Mouse (Mus musculus): ENCODE data around the gene Fam129b. TPM values are rescaled to one million over a fixed set of nuclear protein-coding genes. Genes with fewer than 3 reads are reported as not detected.

Fam129b gene
- total and polyA plus RNA-seq, 3 experiments: 17.5 to 20.0 TPM; not detected in 1

GRCm38 (mm10) chr2:32841099-32841498 lies 34.8 kb upstream of the Fam129b start:
- peaks cover 3% of the 10 kb centered on the region; the same call in 1 of the 2 replicates for H3K79me2 ChIP-seq (ENCODE audit: control insufficient read depth, insufficient read depth, low read length, poor library complexity)
- TF ChIP-seq TCF12 (IDR thresholded peaks at IDR 0.05; ENCODE audit: low read depth, low read length): no peak
- TF ChIP-seq ZMIZ1 (IDR thresholded peaks at IDR 0.05; ENCODE audit: low read depth, low read length): no peak
- no peak for TF ChIP-seq MXI1 (IDR thresholded peaks at IDR 0.05; ENCODE audit: low read depth, low read length)
- no peak for TF ChIP-seq POLR2AphosphoS5 (IDR thresholded peaks at IDR 0.05; ENCODE audit: borderline replicate concordance, low read depth, low read length)
- TF ChIP-seq E2F4 (IDR thresholded peaks at IDR 0.05; ENCODE audit: borderline replicate concordance, low read depth, low read length): no peak
- no peak for TF ChIP-seq USF1 (IDR thresholded peaks at IDR 0.05; ENCODE audit: low read depth, low read length)
- TF ChIP-seq ZC3H11A (IDR thresholded peaks at IDR 0.05; ENCODE audit: low read depth, low read length): no peak
- TF ChIP-seq TBP (IDR thresholded peaks at IDR 0.05; ENCODE audit: low read depth, low read length): no peak
- no peak for TF ChIP-seq NRF1 (IDR thresholded peaks at IDR 0.05; ENCODE audit: insufficient read depth, low read depth, low read length, poor library complexity, severe bottlenecking)
- no peak overlapping the region for H3K27ac ChIP-seq (ENCODE audit: control insufficient read depth, low read depth, low read length)
- peaks cover 3 to 10% of the 10 kb centered on the region in 2 experiments for H3K4me1 ChIP-seq (ENCODE audit: control insufficient read depth in 1 of 2, insufficient read depth in 2 of 2, low read length in 2 of 2)
- no peak for DNase-seq (ENCODE audit: low read depth, low spot score)
- no peaks in the 10 kb centered on the region for H3K9me3 ChIP-seq (replicated peaks; ENCODE audit: insufficient read depth, low read length)
- no peaks in the 10 kb centered on the region for H3K27me3 ChIP-seq (ENCODE audit: control insufficient read depth in 1 of 2, insufficient read depth in 2 of 2, low read length in 2 of 2)
- H3K36me3 ChIP-seq (ENCODE audit: control insufficient read depth in 1 of 2, insufficient read depth in 2 of 2, low read length in 2 of 2): peaks cover 0 to 7% of the 10 kb centered on the region in 2 experiments; a peak in 3 of 4 replicates
- no peak overlapping the region for H3K4me3 ChIP-seq (ENCODE audit: control insufficient read depth in 1 of 2, insufficient read depth in 1 of 2, low read depth in 2 of 2, low read length in 2 of 2)
- H3K9ac ChIP-seq (ENCODE audit: control insufficient read depth, low read depth, low read length, poor library complexity, severe bottlenecking): no peak overlapping the region

GRCm38 (mm10) chr2:32842558-32842957 lies 33.4 kb upstream of the Fam129b start:
- Histone ChIP-seq H3K27me3 (ENCODE audit: control insufficient read depth in 1 of 2, insufficient read depth in 2 of 2, low read length in 2 of 2) (no peaks in the 10 kb centered on the region), H3K9ac (ENCODE audit: control insufficient read depth, low read depth, low read length, poor library complexity, severe bottlenecking) (no peak overlapping the region), H3K27ac (ENCODE audit: control insufficient read depth, low read depth, low read length) (no peak overlapping the region), H3K4me3 (ENCODE audit: control insufficient read depth in 1 of 2, insufficient read depth in 1 of 2, low read depth in 2 of 2, low read length in 2 of 2) (no peak overlapping the region), H3K79me2 (ENCODE audit: control insufficient read depth, insufficient read depth, low read length, poor library complexity) (peaks cover 7% of the 10 kb centered on the region), H3K4me1 (ENCODE audit: control insufficient read depth in 1 of 2, insufficient read depth in 2 of 2, low read length in 2 of 2) (peaks cover 3 to 10% of the 10 kb centered on the region in 2 experiments), H3K36me3 (ENCODE audit: control insufficient read depth in 1 of 2, insufficient read depth in 2 of 2, low read length in 2 of 2) (peaks cover 0 to 9% of the 10 kb centered on the region in 2 experiments; a peak in 3 of 4 replicates), H3K9me3 (replicated peaks; ENCODE audit: insufficient read depth, low read length) (no peaks in the 10 kb centered on the region)
- TF ChIP-seq CTCF (IDR thresholded peaks at IDR 0.05 in 2 of 3, conservative IDR thresholded peaks at IDR 0.05 in 1 of 3; ENCODE audit: control insufficient read depth in 1 of 3, insufficient read depth in 1 of 3, low read depth in 2 of 3, low read length in 3 of 3, poor library complexity in 1 of 3, severe bottlenecking in 1 of 3) (peak; percentile 71 to 75 (median 74)), SMC3 (IDR thresholded peaks at IDR 0.05; ENCODE audit: low read depth, low read length) (peak; percentile 47), MYC (IDR thresholded peaks at IDR 0.05; ENCODE audit: low read depth, low read length) (no peak), RAD21 (IDR thresholded peaks at IDR 0.05; ENCODE audit: low read depth, low read length) (peak; percentile 32), POLR2AphosphoS5 (IDR thresholded peaks at IDR 0.05; ENCODE audit: borderline replicate concordance, low read depth, low read length) (no peak)
- DNase-seq (ENCODE audit: low read depth, low spot score): peak; percentile 64

- peak overlapping the region; percentile 77 for H3K9ac ChIP-seq (ENCODE audit: control insufficient read depth, low read depth, low read length, poor library complexity, severe bottlenecking)
- peak overlapping the region; percentile 57 for H3K27ac ChIP-seq (ENCODE audit: control insufficient read depth, low read depth, low read length)
These were observed 30.3 kb upstream of the Fam129b start for GRCm38 (mm10) chr2:32845572-32846100.

More at GRCm38 (mm10) chr2:32845572-32846100, 30.3 kb upstream of the Fam129b start:
- DNase-seq (ENCODE audit: low read depth, low spot score): peak; percentile 62
- TF ChIP-seq SIN3A (IDR thresholded peaks at IDR 0.05; ENCODE audit: low read length): peak; percentile 86
- TF ChIP-seq MAZ (IDR thresholded peaks at IDR 0.05; ENCODE audit: low read depth, low read length): peak; percentile 89
- TF ChIP-seq ZC3H11A (IDR thresholded peaks at IDR 0.05; ENCODE audit: low read depth, low read length): no peak
- TF ChIP-seq MXI1 (IDR thresholded peaks at IDR 0.05; ENCODE audit: low read depth, low read length): peak; percentile 43; the same call in 1 of the 2 replicates
- no peak for TF ChIP-seq TBP (IDR thresholded peaks at IDR 0.05; ENCODE audit: low read depth, low read length)
- peak; percentile 12; the same call in 1 of the 2 replicates for TF ChIP-seq NELFE (IDR thresholded peaks at IDR 0.05; ENCODE audit: low read depth, low read length)
- peak; percentile 96 for TF ChIP-seq MYB (IDR thresholded peaks at IDR 0.05; ENCODE audit: low read depth, low read length)
- no peak for TF ChIP-seq NRF1 (IDR thresholded peaks at IDR 0.05; ENCODE audit: insufficient read depth, low read depth, low read length, poor library complexity, severe bottlenecking)
- no peak for TF ChIP-seq RAD21 (IDR thresholded peaks at IDR 0.05; ENCODE audit: low read depth, low read length)
- TF ChIP-seq GATA1 (IDR thresholded peaks at IDR 0.05; ENCODE audit: low read depth, low read length): peak; percentile 33; the same call in 1 of the 2 replicates
- peak; percentile 68 for TF ChIP-seq ETS1 (IDR thresholded peaks at IDR 0.05; ENCODE audit: low read depth, low read length)
- TF ChIP-seq TCF12 (IDR thresholded peaks at IDR 0.05; ENCODE audit: low read depth, low read length): peak; percentile 65
- peak; percentile 59 to 85 for TF ChIP-seq EP300 (IDR thresholded peaks at IDR 0.05; ENCODE audit: low read depth in 1 of 2, low read length in 2 of 2)
- 0 out of 2 replicates have a peak, but pooled peaks have one; percentile 54 for TF ChIP-seq ZMIZ1 (IDR thresholded peaks at IDR 0.05; ENCODE audit: low read depth, low read length)
- peak; percentile 58; the same call in 1 of the 2 replicates for TF ChIP-seq CHD2 (IDR thresholded peaks at IDR 0.05; ENCODE audit: low read length)
- no peak for TF ChIP-seq POLR2A (IDR thresholded peaks at IDR 0.05; ENCODE audit: control insufficient read depth in 1 of 2, insufficient read depth in 1 of 2, low read depth in 1 of 2, low read length in 2 of 2, poor library complexity in 1 of 2)
- no peak for TF ChIP-seq KAT2A (conservative IDR thresholded peaks at IDR 0.05; ENCODE audit: low read depth, low read length)
- H3K27me3 ChIP-seq (ENCODE audit: control insufficient read depth in 1 of 2, insufficient read depth in 2 of 2, low read length in 2 of 2): no peaks in the 10 kb centered on the region
- peak overlapping the region; percentile 75 to 95 for H3K4me3 ChIP-seq (ENCODE audit: control insufficient read depth in 1 of 2, insufficient read depth in 1 of 2, low read depth in 2 of 2, low read length in 2 of 2)
- peaks cover 7% of the 10 kb centered on the region for H3K79me2 ChIP-seq (ENCODE audit: control insufficient read depth, insufficient read depth, low read length, poor library complexity)
- H3K9me3 ChIP-seq (replicated peaks; ENCODE audit: insufficient read depth, low read length): no peaks in the 10 kb centered on the region
- peaks cover 0 to 12% of the 10 kb centered on the region in 2 experiments; a peak in 3 of 4 replicates for H3K36me3 ChIP-seq (ENCODE audit: control insufficient read depth in 1 of 2, insufficient read depth in 2 of 2, low read length in 2 of 2)
- peaks cover 3 to 10% of the 10 kb centered on the region in 2 experiments for H3K4me1 ChIP-seq (ENCODE audit: control insufficient read depth in 1 of 2, insufficient read depth in 2 of 2, low read length in 2 of 2)
